Mouse (Mus musculus) T-cell, adult 2 months (primary cell): Measurements from ENCODE around the gene Pogz.
"Not testable (repeated sequence)": the region's sequence is repeated elsewhere in the genome, so short reads cannot be mapped to it uniquely, and the experiment has no call there.

Source experiments
- DNase-seq: peaks from one replicate; pipeline ENCODE4 v3.0.0; 2022; ENCODE audit warnings: low spot score

Pogz gene

DNA sequence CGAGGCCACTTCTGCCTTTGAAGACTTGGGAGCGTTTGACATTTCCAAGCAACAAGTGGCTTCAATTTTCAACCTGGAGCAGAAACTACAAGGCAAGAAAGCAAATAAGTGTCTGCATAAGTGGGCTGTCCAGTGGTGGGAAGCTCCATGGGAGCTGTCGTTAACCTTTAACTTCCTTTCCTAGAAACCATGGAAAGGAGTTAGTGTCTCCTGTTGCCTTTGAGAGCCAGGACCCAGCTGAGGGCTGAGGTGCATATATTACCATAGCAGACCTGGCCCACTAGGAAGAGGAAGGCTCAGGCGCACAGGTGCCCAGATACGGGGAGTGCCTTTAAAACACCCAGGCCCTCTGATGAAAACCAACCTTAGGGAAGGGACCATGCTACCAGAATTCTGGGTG is 4.7 kb upstream of the Pogz start:
- DNase-seq, result no peak

DNA sequence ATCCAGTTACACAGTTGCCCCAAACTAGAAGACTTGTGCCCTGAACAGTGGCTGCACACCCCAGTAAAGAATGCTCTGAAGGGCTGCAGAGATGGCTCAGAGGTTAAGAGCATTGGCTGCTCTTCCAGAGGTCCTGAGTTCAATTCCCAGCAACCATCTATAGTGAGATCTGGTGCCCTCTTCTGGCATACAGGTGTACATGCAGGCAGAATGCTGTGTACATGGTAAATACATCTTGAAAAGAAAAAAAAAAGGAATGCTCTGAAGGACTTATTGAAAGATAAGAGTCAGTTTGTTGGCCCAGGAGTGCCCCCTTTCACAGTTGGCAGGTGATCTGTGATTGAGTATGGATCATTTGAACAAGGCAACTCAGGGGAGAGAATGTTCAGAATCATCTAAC is 4.0 kb upstream of the Pogz start:
- DNase-seq, result no peak

DNA sequence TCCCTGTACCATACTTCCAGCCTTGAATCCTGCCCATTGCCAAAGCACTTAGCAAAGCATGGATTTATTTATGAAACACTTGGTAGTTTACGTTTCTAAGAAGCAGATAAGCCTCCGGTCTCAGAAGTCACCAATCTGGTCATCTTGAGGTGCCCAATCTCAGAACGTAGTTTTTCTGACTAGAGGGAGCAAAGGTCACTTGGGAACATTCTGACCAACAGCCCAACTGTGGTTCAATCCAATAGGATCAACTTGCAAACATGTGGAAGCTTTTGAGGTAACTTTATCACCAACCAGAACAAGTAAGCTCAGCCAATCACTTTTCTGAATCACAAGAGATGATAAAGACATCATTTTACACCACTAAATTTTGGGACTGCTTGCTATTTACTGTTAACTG is 2.0 kb upstream of the Pogz start:
- no peak for DNase-seq

DNA sequence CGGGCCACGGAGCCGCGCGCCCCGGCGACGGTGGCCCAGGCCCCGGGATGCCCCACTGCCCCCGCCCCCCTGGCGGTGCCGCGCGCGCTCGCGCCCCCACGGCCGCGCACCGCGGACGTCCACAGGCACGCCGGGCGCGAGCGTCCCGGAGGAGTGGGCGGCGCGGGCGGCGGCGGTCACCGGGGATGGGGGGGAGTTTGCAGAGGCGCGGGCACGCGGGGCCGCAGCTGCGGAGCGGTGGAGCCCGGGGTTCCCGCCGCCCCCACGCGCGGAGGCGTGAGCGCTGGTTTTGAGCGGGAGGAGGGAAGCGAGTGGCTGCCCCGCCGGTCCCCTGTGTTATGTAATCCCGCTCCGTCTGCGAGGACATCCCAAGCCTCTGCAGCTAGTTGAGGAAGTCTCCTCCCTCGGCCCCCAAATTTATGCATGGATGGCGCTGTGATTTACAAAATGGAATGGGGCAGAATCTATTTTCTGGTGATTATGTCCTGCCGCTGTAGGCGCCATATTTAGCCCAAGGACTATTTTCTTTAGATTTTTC is 661 bp downstream of the Pogz start:
- DNase-seq, result peak; percentile 79

DNA sequence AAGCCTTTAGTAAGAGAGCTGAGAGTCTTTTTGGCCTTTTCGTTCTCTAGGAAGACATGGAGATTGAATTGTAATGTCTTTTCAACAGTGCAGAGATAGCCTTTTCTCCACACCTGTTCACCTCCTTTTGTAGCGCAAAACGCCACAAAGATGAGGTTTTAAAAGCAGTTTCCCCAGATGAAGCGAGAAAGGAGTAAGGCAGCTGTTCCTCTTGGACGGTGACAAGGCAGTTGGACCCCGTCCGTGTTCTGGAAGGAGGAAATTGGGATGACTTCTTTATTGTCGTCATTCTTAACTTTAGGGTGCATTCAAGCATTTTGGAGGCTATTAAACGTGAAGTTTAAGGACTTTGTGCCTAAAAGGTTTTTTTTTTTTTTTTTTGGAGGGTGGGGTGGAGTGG is 1.3 kb downstream of the Pogz start:
- DNase-seq, result no peak

DNA sequence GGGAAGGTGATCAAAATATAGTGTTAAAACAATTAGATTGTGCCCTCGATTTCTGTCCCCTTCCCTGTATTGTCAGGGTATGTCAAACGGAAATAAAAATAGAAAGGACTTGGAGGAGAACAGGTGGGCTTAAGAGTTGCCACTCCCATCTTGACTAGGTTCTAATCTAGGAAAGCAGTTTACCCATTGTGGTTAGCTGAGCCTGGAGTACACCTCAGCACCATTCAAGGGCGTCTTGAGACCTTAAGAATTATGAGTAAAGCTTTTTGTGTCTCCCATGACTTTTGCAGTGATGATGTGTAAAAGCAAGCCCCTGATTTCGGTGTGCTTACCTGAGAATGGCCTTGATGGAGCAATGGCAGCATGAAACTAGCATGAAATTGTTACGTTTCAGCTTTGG is 1.7 kb downstream of the Pogz start:
- no peak for DNase-seq

DNA sequence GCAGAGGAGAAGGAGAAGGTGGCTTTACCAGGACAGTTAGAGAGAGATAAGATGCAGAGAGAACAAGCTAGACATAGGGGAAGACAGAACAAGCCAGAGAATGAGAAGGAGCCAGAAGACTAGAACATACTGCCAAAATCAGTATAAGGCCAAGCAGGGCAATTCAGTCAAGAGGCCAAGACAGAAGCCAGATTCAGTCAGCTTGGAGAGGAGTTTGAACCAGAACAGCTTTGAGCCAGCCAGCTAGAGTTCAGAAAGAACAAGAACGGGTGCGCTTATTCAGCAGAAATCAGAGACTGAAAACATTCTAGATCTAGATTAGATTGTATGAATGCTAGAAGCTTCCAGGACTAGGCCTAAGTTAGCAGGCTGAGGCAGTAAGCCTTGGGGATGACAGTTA is 10.0 kb downstream of the Pogz start:
- no peak for DNase-seq

DNA sequence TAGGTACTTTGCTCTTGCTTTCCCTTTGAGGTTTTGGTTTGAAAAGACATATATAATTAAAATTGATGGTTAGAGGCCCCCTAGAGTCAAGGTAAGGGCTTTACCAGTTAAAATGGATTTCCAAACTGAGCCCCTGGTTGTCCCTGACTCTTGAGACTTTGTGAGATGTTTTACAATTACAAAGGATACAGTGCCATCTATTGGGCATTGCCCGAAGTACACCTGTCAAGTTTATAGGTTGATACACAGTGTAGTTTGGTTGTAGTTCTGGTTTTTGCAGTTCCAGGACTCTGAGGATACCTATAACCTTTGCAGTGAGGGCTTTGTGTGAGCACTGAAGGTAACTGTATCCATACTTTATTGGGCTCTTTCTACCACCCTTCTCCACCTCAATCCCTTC is 12.0 kb downstream of the Pogz start:
- peak; percentile 75 for DNase-seq

DNA sequence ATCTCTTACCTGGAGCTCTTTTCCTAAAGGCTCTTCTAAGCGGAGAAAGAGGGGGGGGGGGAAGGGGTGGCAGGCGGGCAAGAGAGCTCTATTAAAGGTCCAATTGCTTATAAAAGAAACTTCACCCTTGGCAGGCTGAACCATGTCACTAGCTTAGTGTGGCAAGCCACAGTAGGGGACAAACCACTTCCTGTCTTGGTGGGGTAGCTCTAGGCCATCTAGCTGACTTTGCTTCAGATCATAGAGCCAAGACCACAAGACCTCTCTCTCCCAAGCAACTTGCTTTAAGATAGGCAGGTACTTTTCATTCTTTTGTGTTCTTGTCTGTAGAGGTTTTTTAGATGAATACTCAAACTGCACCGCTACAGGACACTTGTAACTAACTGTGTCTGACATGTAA is 14.4 kb downstream of the Pogz start:
- DNase-seq, result peak; percentile 72

DNA sequence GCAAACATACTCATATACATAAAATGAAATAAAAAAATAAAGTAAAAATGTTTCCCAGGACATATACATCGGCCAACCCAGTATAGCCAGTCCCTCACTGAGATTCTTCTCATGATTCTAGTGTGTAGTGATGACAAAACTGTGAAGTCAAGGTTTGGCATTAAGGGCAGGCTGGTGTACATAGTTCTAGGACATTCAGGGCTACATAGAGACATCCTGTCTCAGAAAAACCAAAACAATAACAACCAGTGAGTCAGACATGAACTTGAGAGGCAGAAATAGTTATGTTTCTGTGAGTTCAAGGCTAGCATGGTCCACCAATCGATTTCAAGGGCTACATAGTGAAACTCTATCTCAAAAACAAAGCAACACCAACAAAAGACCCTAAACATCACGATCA is 14.8 kb downstream of the Pogz start:
- DNase-seq, result peak; percentile 13

DNA sequence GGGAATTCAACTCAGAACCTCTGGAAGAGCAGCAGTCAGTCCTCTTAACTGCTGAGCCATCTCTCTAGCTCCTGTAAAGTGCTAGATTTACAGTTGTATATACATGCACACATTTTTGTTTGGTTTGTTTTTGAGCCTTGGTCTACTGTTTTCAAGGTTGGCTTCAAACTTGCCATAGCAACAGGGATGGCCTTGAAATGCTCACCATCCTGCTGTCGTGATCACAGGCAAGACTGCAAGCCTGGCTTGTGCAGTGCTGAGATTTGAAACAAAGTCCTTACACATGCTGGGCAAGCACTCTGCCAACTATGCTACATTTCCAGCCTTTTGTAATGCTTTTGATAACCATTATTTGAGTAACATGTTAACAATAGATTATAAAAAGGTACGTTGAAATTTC is 22.1 kb downstream of the Pogz start:
- DNase-seq, result no peak

DNA sequence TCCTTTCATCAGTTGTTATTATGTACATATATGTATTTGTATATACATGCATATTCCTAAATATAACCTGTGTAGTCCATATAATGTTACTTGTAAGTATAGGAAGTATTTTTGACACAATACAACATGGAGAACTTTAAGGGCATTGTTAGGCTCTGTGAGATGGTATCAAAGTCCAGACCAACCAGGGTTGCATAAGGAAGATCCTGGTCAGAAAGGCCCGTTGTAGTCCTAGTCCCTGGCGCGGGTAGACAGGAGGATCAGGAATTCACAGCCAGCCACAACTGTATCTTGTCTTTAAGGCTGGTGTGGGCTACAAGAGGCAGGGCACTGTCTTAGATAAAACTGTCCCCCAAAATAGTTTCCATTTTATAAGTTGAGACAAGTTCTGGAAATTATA is 31.6 kb downstream of the Pogz start:
- no peak for DNase-seq

DNA sequence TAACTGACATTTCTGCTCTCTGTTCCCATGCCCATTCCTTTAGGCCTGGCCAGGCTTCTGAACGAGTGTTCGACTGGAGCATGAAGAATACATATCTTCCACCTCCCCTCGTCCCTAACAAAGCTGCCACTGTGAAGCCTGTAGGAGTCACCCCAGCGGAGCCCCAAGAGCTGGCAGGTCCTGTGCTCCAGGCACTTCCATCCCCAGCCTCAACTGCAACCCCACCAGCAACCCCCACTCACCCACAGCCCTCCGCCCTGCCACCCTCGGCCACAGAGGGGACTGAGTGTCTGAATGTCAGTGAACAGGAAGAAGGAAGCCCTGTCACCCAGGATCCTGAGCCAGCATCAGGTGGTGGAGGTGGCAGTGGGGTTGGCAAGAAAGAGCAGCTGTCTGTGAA is 41.3 kb downstream of the Pogz start:
- no peak for DNase-seq

DNA sequence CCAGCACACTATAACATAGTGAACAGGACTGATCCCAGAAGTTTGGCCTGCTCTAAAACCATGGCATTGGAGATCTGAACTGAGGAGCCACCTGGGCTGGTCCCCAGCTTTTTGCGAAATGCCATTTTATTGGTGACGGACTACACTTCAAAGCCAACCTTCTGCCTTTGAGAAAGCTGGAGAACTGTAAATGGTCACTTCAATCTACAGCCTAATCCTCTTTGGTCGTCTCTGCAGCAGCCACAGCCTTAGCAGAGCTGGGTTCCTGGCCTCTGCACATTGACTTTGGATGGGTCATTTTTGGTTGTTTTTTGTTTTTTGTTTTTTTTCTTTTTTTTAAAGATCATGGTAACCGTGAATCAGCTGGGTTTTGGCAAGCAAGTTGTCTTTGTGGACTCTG is 44.5 kb downstream of the Pogz start:
- no peak for DNase-seq

DNA sequence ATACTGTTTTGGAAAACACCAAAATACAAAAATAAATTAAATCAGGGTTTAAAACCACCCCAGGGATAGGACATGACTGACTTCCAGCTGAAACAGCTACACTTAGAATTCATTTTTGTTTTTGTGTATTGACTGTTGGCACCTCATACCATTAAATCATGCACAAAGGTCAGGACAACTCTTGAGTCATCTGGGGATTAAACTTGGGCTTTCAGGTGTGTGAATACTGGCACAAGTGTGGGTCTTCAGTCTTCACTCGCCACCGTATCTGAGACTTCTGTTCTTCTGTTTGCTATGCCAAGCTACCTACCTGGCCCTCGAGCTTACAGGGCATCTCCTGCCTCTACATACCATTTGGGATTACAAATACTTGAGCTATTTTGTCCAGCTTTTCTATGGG is 45.2 kb downstream of the Pogz start:
- DNase-seq, result no peak

DNA sequence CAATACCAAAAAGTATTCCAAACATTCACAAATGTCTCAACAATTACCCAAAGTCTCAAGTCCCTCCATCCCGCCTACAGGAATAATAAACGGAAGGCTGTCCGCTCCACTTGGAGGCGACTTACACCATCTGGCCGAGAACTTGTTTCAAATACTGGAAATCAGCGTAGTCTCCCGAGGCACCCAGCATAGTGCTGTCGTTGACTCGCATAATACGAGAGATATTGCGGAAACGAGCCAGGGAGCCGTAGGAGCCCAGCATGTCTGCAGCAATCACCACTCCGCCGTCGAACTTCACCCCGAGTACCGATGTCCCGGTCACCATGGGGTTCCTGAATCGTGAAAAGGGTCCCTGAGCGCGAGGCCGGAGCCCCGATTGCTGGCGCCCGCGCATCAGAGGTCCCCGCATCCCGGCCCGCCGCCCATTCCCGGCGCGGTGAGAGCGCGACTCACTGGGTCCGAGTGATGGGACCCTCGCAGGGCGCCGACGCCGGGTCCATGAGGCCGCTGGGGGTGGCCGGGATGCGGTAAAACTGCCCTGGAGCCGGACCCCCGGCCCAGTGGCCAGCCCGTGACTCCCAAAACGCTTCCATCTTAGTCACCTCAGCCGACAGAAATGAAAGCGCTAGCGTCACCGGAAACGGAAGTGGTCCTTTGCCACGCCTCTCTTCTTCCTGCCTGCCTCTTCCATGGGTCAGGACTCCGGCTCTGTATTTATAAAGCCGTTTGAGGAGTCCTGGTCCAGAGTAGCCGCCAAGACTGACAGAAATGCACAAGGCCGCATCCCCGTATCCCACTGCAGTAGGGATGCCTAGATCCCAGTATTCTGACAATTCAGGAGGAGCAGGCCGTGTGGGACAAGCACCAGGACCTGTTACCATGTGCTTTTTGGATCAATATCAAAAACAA is 49.2 kb downstream of the Pogz start, which contains the start of gene Psmb4:
Gene Psmb4, minus strand, starts transcription at position 646 of the 909 bp plus-strand sequence.
- peak; percentile 83 for DNase-seq

DNA sequence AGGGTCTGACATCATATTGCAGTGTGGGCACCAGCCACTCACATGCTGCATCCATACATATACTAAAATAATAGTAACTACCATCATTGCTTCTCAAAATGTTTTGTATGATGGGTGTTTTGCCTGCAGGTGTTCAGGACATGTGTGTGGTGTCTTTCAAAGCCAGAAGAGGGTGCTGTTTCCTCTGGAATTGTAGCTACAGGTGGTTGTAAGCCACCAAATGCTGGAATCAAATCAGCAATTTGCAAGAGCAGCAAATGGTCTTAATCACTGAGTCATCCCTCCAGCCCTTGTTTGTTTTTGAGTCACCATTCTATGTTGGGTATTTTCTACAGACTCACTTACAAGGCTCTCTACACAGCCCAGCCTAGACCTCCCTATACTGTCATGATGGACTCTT is 51.2 kb downstream of the Pogz start:
- peak; percentile 19 for DNase-seq

DNA sequence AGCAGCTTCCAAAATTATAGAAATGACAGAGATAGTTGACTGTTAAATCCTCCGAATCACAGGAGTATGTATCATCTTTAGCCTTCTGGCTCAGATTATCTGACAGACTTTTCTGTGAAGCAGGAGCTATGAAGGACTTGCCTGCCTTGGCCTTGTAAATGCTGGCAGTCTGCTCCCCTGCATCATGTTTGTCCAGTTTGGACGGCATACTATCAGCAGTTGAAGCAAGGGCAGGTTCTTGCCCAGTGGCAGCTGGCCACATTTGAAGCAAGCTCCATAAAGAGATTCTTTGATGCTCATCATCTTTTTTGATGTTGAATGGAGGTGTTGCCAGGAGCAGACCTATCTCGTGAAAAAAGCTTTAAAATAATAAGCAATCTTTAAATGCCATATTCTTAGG is 56.7 kb downstream of the Pogz start:
- no peak for DNase-seq

DNA sequence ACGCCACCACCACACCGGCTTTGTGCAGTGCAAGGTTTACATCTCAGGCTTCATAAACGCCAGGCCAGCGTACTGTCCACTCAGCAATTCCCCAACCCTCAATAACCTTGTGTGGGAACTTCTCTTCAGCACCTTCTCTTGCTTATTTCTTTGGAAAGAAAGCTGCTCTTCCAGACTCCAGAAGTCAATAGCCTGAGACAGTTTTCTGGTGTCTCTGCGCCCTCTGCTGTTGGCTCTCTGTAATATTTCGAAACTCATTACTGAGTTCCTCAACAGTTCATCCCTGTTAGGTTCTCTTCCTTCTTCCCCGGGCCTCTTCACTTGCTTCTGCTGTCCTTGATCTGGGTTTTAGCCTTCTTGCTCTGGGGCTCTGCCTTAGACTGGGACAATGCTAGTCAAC is 65.4 kb downstream of the Pogz start:
- peak; percentile 37 for DNase-seq

DNA sequence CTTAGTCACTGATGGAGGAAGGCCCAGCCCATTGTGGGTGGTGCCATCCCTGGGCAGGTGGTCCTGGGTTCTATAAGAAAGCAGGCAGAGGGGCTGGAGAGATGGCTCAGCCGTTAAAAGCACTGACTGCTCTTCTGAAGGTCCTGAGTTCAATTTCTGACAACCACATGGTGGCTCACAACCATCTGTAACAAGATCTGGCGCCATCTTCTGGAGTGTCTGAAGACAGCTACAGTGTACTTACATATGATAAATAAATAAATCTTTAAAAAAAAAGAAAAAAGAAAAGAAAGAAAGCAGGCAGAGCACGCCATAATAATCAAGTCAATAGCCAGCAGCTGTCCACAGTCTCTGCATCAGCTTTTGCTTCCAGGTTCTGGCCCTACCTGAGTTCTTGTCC is 67.4 kb downstream of the Pogz start:
- not testable (repeated sequence) for DNase-seq

DNA sequence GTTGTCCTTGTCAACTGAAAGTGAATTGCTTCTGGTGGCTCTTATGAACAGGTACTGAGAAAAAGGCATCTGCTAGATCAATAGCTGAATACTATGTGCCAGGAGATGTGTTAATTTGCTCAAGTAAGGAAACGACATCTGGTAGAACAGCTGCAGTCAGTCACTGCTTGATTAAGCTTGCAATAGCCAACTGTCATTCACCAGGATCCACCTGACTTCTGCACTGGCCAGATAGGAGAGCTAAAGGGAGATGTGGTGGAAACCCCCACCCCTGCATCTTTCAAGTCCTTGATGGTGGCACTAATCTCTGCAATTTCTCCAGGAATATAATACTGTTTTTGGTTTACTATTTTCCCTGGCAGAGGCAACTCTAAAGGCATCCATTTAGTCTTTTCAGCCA is 69.1 kb downstream of the Pogz start:
- no peak for DNase-seq

DNA sequence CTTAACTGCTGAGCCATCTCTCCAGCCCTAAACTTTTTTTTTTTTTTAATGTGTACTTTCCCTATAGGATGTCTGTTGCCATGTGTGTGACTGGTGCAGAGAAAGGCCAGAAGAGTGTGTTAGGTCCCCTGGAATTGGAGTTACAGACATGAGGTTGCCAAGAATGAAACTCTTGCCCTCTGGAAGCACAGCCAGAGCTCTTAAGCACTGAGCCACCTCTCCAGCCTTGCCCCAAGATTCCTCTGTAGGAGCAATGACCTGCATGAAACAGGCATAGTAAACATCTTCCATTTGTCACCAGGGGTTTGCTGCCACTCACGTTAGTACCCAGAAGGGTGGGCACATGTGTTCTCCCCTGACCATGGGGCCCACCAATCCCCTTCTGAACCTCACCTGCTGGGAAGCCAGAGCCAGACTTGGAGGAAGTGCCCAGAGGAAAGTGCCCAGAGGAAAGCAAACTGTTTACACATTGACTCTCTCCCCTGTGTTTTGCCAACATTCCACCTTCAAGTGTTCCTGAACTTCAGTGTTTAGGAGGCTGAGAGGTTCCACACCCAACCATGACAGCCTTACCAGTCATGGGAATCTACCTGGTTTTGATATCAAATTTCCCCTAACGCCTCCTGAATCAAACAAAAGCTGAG is 73.8 kb downstream of the Pogz start:
- DNase-seq, result no peak

DNA sequence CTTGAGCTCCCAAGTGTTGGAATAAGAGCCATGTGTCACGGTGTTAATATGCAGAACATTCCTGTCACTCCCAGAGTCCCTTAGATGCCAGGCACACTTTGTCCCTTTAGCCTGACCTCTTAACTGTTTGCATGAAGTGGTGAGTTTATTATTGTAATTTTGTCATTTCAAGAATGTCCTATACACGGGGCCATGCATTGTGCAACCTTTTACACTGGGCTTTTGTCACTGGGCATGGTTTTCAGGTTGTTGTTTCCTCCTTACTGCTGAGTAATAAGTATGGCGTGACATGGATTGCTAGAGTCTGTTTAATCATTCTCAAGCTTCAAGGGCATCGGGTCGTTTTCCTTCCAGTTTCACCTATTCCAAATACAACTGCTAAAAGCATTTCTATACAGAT is 76.4 kb downstream of the Pogz start:
- no peak for DNase-seq
